Mouse (Mus musculus): Measurements from ENCODE around the gene Ube2f.

Gene Ube2f

DNA sequence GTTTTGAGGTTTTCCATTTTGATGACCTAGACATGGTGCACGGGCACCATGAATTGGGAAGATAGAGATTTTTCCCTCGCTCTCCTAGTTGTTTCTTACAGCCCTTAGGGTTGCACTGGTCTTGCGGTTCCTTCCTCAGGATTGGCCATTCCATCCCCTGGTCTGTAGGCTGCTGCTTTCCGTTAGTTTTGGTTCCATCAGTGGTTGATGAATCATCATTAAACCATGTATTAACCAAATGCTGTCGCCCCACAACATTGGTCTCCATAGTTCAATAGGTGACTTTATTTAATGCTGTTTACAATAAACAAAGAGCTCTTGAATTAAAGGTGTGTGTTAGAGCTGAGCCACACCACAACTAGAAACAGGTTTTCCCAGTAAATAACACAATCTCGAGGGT, 12.4 kb upstream of the Ube2f start:
- no peak for DNase-seq (ENCODE audit: low spot score)

DNA sequence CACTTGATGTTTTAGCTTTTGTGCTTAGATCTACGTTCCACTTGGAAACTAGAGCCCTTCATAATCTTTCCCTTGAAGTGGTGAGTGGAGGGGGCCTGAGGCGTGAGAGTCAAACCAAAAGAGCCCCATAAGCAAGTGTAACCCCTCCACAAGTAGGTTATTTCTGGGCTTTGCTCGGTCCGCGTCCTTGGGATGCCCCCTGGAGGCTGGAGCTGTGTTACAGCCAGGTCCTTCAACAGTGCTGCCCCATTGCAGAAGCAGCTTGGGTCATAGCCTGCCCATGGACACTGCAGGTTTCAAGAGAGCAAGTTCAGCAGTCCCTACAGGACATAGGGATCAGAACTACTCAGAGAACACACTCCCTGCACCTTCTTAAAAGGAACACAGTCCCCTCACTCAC, 11.0 kb upstream of the Ube2f start:
- peak; percentile 60 for DNase-seq (ENCODE audit: low spot score)

DNA sequence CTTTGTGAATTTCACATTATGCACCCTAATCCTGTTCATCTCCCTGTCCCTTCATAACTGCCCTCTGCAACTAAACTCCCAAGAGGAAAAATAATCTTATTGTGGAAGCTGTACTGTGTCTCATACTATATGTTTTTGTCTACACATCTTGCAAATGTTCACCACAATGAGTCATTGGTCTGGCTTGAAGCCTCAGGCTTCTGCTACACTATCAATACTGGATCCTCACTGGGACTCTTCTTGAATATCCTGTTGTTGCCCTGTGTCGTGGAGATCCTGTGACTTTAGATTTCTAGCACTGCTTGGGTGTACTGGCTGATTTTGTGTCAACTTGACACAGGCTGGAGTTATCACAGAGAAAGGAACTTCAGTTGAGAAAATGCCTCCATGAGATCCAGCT, 10.3 kb upstream of the Ube2f start:
- DNase-seq (ENCODE audit: low spot score): no peak

DNA sequence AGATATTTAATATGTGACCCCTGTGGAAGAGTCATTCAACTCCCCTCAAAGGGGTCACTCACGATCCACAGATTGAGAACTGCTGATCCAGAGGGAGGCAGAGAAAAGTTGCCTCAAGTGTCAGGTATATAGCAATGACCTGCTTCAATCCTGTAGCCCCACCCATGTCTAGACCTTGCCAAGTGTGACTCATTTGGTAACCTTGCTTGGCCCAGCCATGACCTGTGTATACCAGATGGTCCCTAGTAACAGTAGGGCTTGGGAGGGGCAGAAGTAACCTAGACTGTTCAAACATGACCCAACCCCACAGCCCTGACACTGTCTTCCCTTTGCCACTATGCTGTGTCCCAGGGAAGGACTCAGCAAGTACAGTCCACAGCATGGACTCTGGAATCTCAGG, 9.4 kb upstream of the Ube2f start:
- DNase-seq (ENCODE audit: low spot score): no peak

DNA sequence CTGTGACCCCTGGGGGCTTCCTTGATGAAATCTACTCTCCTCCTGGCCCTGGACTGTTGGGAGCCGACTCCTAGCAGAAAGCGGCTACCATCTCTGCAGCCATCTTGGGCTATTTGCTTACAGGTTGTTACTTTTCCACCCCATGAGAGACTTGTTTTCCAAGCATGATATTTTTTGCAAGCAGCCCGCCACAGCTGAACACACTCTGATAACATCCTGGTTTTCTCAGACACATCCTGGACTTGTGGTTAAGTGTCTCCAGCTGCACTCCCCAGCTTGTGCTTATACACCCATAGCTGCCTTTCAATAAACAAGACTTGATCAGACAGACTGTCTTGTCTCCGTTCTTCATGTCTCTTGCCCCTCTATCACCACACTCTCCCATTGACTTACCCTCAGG, 8.9 kb upstream of the Ube2f start:
- no peak for DNase-seq (ENCODE audit: low spot score)

DNA sequence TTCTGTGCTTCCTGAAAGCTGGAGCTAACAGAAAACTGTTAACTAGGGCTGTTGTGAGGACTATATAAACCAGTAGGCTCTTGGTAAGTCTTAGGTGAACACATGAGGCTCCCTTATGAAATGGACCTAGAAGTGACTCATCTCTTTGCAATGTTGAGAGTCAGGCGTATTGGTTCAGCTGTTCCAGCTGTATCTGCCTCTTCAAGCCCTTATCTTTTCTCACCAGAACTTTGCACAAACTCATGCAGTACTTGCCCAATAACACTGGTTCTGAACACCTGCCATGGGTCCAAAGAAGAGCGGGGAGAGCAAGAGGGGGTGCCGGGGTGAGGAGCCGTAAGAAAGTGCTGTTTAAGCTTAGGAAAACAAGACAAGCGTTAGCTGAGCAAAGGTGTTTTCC, 1.9 kb upstream of the Ube2f start:
- DNase-seq (ENCODE audit: low spot score): no peak

DNA sequence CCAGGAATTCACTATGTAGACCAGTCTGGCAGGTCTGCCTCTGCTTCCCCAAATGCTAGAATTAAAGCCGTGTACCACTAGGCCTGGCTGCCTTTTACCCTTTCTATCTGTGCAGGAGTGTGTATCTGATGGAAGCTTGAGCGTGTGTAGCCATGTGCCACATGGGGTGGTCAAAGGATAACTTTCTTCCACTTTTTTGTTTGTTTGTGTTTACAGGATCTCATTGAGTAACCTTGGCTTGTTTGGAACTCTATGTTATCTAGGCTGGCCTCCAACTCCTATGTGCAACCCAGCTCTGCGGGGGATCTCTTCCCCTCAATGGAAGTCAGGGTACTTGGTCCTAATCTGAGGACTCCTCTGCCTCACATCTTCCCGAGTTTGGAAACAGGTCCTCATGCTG, 1.1 kb upstream of the Ube2f start:
- DNase-seq (ENCODE audit: low spot score): no peak

DNA sequence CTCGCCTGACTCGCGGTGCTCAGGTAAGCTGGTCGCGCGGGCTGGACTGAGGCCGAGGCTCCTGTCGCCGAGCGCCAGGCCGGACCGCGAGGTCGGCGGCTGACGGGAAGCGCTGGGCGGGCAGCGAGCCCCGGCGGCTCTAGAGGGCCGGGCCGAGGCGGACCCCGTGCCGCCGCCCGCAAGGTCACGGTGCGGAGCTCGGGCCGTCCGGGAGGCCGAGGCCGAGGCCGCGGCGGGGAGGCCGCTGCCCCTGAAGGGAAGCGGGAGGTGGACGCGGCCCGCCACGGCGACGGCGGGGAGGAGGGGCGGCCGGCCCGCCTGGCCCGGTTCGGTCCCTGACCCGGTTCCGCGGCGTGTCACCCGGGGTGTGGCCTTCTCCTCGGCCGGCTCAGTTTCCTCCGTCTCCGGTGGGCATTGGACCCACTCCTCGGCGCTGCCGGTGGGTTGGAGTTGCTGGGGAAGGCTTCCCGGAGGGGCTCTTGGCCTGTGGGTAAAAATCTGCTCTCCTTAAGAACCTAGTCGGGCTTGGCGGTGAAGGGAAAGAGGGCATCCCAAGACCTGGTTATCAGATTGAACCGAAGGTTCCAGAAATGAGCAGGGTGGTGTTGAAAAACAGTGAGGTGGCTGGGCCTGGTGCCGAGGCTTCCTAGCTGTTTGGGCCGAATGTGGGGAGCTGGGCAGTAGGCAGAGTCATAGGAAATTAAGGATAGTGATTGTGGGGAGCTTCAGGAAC, 477 bp downstream of the Ube2f start:
- peak; percentile 15 for DNase-seq (ENCODE audit: low spot score)

DNA sequence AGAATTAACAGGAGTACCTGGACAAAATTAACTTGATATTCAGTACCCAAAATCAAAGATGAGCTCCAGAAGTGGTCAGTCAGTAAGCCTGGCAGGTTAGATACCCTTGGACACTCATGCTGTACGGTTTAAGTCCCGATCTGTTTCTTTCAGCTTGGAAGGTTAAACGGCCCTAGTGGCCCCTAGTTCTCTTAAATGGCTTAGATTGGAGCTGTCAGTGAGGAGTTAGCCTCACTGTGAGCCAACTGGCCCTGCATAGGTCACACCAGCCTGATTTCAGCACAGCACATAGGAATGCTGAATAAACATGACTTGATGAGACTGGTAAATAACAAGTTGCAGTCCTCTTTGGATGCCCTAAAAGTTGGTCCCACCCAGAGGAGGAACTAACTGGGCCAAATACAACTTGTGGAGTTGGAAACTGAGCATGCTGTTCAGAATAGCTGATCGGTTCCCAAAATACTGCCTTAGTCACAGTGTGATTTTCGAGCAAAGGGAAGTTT, 1.1 kb downstream of the Ube2f start:
- DNase-seq (ENCODE audit: low spot score): no peak

DNA sequence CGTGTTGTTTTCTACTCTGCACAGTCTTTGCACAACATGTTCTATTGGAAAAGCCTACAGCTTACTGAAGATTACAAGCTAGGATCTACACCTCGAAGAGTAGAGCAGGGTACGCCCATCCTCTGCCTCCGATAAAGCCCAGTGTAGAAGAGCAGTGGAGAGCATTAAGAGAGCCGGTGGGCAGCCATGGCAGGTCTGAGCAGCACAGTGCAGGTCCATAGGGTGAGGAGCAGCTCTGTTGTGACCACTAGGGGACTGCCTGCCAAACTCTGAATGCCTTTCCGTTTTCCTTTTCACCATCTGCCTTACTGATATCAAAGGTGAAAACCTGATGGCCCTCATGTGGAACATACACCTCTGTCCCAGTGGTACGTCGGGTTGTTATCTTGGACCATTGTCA, 1.8 kb downstream of the Ube2f start:
- DNase-seq (ENCODE audit: low spot score): peak; percentile 10

DNA sequence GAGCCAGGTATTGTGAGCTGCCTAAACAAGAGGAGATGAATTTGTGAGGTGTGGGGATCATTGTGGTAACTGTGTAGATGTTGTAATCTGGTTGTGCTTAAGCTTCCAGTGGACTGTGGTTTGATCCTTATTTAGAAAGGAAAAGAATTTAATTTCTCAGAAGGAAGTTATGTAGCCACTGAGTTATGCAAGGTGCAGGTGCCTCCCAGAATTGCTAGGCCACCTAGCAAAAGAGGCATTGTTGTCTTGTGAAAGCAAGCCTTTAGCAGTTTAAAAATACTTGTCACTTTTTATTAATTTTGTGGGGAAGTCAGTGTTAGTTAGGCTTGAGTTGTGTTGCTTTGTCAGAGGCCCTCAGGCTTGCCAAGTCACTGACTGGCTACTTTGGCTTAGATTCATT, 7.8 kb downstream of the Ube2f start:
- DNase-seq (ENCODE audit: low spot score): no peak

DNA sequence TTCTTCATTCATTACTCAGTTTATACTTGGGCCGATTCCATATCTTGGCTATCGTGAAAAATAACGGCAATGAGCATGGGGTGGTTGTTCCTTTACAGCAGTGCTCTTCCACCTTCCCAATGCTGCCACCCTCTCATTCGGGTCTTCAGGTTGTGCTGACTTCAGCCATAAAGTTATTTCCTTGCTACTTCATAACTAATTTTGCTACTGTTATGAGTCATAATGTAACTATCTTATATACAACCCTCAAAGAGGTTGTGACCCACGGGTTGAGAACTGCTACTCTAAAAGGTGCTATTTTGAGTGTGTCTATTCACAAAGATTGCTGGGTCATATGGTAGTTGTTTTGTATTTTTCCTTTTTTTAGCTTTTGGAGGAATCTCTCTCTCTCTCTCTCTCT, 9.7 kb downstream of the Ube2f start:
- DNase-seq (ENCODE audit: low spot score): no peak

DNA sequence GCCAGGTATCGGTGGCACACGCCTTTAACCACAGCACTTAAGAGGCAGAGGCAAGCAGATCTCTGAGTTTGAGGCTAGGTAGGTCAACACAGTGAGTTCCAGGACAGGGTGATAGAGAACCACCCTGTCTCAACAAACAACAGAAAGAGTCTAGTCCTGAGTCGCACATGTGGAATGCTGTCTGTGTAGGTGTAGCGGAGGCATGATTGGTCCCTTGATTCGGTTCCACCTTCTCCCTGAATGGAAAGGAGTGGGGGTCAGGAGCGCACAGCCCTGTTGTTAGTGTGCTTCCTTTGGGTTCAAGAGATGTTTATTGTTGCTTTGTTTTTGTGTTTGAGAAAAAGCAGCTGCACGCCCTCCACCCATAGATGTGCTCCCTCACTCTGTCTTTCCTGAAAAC, 12.4 kb downstream of the Ube2f start:
- DNase-seq (ENCODE audit: low spot score): no peak

DNA sequence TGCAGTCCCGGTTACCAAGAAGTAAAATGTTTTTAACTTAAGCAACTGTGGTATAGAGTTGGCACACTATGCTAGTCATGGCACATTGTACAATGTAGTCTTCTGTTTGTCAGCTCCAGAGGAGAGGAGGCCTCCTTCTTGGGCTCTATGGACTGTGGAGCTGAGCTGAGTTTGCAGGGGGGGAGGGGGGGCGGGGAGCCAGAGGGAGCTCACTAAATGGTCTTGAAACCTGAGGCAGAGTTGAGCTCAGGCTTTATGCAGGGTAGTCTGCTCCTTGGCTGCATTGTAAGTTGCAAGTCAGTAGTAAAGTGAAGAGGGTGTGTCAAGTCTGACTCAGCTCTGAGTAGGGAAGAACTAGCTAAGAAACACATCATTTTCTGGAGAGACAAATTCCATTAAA, 22.2 kb downstream of the Ube2f start:
- no peak for DNase-seq (ENCODE audit: low spot score)

DNA sequence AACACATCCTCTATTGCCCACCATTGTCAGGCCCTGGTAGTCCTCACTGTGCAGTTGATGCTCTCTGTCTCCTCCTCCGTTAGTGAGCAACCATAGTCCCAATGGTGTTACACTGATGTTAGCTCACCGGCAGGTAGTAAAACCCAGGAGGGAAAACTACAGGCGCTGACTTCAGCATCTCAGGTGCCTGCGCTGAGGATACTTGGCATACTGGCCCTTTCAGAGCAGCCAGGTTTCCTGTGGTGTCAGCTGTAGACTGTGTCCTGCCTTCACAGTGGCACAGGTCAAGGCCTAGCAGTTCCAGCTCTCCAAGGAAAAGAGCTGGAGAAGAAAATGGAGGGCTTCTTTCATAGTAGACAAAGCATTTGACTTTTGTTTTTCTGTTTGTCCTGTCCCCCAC, 26.5 kb downstream of the Ube2f start:
- no peak for DNase-seq (ENCODE audit: low spot score)

DNA sequence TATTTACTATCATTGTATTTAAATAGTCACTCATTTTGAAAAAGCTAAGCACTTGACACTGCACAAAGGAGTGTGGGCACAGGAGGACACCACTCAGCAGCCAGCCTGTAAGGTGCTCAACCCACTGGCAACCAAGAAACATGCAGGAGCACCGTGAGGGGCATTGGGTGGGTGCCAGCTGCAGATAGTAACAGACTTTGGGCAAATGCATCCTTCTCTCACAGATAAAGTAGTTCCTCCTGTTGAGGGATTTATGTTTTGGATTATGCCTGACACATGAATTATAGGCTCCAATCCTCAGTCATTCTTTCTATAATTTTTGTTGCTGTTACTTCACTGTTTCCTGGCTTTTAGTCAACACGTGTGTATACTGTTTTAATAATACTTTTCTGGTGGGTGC, 27.4 kb downstream of the Ube2f start:
- DNase-seq (ENCODE audit: low spot score): no peak

DNA sequence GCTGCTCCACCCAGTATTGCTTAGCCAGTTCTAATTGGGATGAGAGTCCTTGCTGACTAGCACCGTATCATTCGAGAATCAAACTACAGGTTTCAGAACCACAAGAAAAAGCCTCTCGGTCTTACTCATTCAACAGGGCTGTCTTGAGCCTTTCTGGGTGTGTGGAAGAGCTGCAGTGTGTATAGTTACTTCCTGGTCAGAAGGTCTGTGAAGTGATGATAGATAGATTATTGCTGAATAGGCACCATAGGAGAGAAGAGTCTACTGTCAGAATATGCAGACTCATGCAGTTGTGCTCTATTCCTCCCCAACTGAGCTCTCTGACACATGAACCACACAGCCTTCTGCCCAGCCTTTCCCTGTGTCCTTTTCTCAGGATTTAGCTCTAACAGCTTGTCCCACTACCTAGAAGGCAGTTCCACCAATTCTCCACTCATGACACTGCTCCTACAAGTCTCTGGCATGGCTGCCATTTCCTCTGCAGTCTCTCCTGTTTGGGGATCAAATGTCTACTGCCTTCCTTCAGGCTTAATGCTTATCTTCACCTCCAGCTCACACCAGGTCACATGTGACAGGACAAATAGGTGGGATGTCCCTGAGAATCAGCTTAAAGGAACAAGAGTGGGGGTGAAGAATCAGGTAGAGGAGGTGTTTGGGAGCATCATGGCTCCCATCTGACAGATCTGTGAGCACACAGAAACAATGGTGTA, 28.5 kb downstream of the Ube2f start:
- DNase-seq (ENCODE audit: low spot score): no peak

DNA sequence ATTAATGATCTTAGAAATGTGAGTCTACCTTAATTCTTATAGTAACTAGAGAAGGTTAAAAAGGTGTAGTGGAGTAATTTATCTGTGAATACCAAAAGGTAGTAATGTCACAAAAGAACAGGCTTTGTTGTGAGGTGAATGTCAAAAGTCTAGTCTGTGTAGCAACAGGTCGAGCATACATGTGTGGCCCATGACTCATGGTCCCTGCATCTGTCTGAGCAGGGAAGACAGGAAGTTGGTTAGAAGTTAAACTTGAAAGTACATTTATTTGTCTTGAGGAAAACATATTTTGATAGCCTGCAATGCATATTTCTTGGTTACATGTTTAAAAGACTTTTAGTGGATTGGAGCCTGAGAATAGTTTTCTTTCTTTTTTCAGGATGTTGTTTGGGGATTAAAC, 29.0 kb downstream of the Ube2f start:
- no peak for DNase-seq (ENCODE audit: low spot score)

DNA sequence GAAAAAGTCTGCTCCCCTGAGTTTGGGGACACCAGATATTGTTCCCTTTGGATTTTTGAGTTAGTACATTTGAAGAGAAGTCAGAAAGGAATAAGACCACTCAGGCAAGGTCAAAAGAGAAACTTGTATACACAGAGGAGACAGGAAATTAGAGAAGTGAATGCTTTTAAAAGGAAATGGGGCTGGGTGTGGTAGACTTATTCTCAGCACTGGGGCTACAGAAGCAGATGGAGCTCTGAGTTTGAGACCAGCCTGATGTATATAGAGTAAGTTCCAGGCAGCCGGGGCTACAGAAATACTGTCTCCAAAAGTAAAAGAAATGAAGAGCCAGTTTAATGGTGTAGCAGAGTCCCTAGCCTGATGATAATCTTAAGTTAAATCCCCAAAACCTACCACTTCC, 32.5 kb downstream of the Ube2f start:
- DNase-seq (ENCODE audit: low spot score): no peak

DNA sequence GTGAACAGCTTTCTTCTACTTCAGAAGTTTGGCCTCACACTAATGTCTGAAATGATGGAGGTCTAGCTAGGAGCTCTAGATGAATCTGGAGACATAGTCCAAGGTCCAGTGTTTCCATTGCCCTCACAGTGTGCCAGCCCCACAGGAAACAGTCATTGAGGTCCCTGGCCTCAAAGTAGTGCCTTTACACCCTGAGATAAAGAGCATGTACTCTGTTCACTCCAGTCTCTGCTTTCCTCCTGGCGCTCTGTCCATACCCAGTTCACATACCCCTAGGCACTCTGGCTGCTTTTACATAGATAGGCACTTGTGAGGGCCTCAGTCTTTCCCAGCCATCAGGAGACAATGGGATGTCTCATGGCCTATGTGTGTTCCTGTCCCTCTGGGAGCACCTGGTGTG, 39.3 kb downstream of the Ube2f start:
- no peak for DNase-seq (ENCODE audit: low spot score)

DNA sequence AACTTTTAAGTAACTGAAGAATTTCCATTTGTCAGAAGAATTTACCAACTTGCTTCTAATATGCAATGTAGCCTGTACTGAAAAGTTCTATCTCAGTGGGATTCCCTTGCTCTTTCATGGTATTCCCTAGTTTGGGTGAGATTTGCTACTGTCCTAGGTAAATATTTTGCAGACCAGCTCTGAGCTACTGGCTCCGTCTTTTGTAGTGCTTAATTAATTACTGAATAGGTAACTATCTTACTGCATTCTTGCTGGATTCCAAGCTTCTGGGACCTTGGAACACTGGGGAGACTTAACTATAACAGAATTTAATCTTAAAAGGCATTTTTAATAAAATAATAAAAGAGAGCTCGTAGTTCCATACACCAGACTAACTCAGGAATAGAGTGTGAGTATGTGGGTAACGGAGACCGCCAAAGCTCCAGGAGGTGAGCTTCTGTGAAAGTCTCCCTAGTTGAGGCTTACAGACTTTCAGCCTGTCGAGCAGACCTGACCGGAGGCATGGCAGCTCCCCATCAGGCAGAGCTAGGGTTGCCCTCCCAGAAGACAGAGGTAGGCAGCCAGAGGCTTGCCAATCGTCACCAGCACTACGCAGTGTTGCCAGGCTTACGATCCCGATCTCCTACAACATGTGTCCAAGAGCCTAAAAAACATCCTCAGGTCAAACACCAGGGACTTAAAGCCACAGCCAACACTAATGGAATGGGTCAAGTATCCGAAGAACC, 42.2 kb downstream of the Ube2f start:
- DNase-seq (ENCODE audit: low spot score): no peak

DNA sequence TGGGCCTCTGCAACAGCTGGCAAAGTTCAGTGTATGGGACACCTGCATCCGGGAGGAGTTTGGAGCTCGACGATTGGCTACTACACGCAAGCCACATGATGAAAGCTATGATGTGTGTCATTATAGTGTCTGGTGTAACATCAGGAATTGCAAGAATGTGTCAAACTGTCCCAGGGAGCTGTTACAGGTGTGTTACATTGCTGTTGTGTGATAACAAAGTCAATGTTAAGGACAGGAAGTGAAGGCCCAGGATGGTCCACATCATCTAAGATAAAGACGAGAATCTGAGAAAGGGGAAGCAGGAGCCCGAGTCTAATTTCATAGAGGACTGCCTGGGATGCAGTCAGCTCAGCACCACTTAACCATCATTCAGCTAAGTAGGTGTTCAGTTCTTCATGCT, 45.4 kb downstream of the Ube2f start:
- no peak for DNase-seq (ENCODE audit: low spot score)

Measured in T-cell, adult 2 months (primary cell).